Mouse (Mus musculus): ENCODE results near the gene Dohh.

Dohh gene

DNA sequence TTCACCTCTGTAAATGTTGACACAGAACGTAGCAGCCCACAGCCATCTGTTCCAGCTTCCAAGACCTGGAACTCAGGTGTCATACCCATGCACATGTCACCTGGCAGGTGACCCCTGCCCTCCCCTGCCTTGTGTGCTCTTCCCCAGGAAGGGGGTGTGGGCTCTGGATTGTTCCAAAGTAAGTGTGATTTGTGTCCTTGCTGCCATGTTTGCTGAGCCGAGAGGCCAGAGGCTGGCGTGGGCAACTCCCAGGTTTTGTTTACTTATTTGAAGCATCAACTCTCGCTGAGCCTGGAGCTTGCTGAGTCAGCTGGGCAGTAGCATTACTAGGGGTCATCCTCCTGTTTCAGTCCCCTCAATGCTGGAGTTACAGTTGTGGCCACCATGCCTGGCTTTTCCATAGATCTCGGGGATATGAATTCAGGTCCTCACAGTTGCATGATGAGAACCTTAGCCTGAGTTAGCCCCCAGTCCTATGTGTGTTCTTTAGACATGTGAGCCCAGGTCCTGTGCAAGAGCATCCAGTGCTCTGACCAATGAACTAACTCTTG, 4.4 kb downstream of the Dohh start, which contains the start of gene Gm48552:
Gene Gm48552 (plus strand): TSS at position 501 of the 551 bp plus-strand sequence.
- H3K4me1 ChIP-seq (replicated peaks; ENCODE audit: low read depth, low read length), result peaks cover 76% of the 10 kb centered on the region
- H3K4me3 ChIP-seq (replicated peaks; ENCODE audit: low read length), result no peak within 1 kb of the TSS
- peaks cover 65% of the 10 kb centered on the region for H3K36me3 ChIP-seq (ENCODE audit: insufficient read depth, low read length)
- H3K9me3 ChIP-seq (ENCODE audit: low read length), result no peaks in the 10 kb centered on the region
- TF ChIP-seq CTCF (conservative IDR thresholded peaks at IDR 0.05; ENCODE audit: low read length) (no peak), POU5F1 (IDR thresholded peaks at IDR 0.05; ENCODE audit: borderline replicate concordance, low read length) (no peak), NANOG (IDR thresholded peaks at IDR 0.05; ENCODE audit: borderline replicate concordance, low read length) (no peak)
- no peaks in the 10 kb centered on the region for H3K27me3 ChIP-seq (ENCODE audit: insufficient read depth, low read length)

DNA sequence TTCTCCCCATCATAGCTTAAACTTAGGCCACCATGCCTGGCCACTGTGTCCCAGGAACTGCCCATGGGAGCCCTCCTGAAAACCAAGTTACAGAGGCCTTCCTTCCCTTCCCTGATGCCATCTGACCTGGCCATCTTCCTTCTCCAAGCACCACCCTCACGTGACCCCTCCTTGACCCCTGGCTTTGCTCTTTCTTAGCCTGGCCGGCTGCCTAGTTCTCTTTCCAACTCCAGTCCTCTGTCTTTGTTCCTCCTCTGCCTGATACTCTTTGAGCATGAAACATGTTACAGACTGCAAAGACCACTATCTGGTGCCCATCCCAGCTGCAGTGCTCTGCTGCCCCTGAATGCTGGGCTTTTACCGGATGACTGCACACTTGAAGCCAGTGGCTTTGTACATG, 5.1 kb downstream of the Dohh start:
- no peaks in the 10 kb centered on the region for H3K9me3 ChIP-seq (ENCODE audit: low read length)
- H3K27me3 ChIP-seq (ENCODE audit: insufficient read depth, low read length), result no peaks in the 10 kb centered on the region
- no peak overlapping the region for H3K4me3 ChIP-seq (replicated peaks; ENCODE audit: low read length)
- peaks cover 82% of the 10 kb centered on the region for H3K4me1 ChIP-seq (replicated peaks; ENCODE audit: low read depth, low read length)
- peaks cover 65% of the 10 kb centered on the region for H3K36me3 ChIP-seq (ENCODE audit: insufficient read depth, low read length)
- no peak for TF ChIP-seq CTCF (conservative IDR thresholded peaks at IDR 0.05; ENCODE audit: low read length)
- TF ChIP-seq POU5F1 (IDR thresholded peaks at IDR 0.05; ENCODE audit: borderline replicate concordance, low read length), result no peak
- TF ChIP-seq NANOG (IDR thresholded peaks at IDR 0.05; ENCODE audit: borderline replicate concordance, low read length), result no peak

GRCm38 (mm10) chr10:81389801-81390677, 5.8 kb downstream of the Dohh start:
- H3K4me3 ChIP-seq (replicated peaks; ENCODE audit: low read length), result peak overlapping the region; percentile 20; the same call in 1 of the 2 replicates
- H3K9me3 ChIP-seq (ENCODE audit: low read length), result no peaks in the 10 kb centered on the region
- no peaks in the 10 kb centered on the region for H3K27me3 ChIP-seq (ENCODE audit: insufficient read depth, low read length)
- TF ChIP-seq NANOG (IDR thresholded peaks at IDR 0.05; ENCODE audit: borderline replicate concordance, low read length) (no peak), POU5F1 (IDR thresholded peaks at IDR 0.05; ENCODE audit: borderline replicate concordance, low read length) (no peak), CTCF (conservative IDR thresholded peaks at IDR 0.05; ENCODE audit: low read length) (peak; percentile 98)
- H3K4me1 ChIP-seq (replicated peaks; ENCODE audit: low read depth, low read length), result peaks cover 83% of the 10 kb centered on the region
- peaks cover 65% of the 10 kb centered on the region for H3K36me3 ChIP-seq (ENCODE audit: insufficient read depth, low read length)

DNA sequence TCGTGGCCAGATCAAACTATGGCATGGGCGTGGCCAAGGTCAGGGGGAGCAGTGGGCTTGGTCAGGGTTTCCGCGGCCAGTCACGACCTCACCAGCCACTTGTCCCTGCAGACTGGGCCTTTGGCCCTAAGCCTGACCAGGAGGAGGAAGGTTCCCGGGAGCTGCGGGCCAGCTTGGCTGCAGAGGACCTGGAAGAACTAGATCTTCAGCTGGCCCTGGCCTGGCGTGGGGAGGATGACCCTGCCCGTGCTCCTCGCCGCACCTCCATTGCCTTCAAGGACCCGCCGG, 6.4 kb downstream of the Dohh start:
- peaks cover 59% of the 10 kb centered on the region for H3K36me3 ChIP-seq (ENCODE audit: insufficient read depth, low read length)
- H3K4me3 ChIP-seq (replicated peaks; ENCODE audit: low read length), result peak overlapping the region; percentile 20; the same call in 1 of the 2 replicates
- H3K4me1 ChIP-seq (replicated peaks; ENCODE audit: low read depth, low read length), result peaks cover 81% of the 10 kb centered on the region
- no peaks in the 10 kb centered on the region for H3K9me3 ChIP-seq (ENCODE audit: low read length)
- TF ChIP-seq NANOG (IDR thresholded peaks at IDR 0.05; ENCODE audit: borderline replicate concordance, low read length), result no peak
- no peak for TF ChIP-seq CTCF (conservative IDR thresholded peaks at IDR 0.05; ENCODE audit: low read length)
- TF ChIP-seq POU5F1 (IDR thresholded peaks at IDR 0.05; ENCODE audit: borderline replicate concordance, low read length), result no peak
- no peaks in the 10 kb centered on the region for H3K27me3 ChIP-seq (ENCODE audit: insufficient read depth, low read length)

DNA sequence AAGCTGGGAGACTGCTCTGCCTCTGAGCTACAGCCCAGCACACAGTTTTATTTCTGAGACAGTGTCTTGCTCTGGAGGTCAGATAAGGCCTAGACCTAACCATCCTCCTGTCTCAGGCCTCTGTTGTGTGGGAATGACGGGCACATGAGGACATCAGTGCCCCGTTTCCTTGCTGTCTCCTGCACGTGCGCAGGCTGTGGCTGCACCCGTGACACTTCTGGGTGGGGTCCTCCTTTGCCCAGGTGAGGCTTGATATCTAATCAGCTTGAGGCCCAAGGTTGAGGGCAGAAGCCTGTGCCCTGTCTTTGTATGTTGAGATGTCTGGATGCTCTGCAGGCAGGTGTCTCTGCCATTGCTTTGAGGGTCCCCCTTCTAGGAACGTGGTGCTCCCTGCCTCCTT, 8.0 kb downstream of the Dohh start:
- H3K9me3 ChIP-seq (ENCODE audit: low read length), result no peaks in the 10 kb centered on the region
- no peak overlapping the region for H3K4me3 ChIP-seq (replicated peaks; ENCODE audit: low read length)
- H3K36me3 ChIP-seq (ENCODE audit: insufficient read depth, low read length), result peaks cover 43% of the 10 kb centered on the region
- no peaks in the 10 kb centered on the region for H3K27me3 ChIP-seq (ENCODE audit: insufficient read depth, low read length)
- H3K4me1 ChIP-seq (replicated peaks; ENCODE audit: low read depth, low read length), result peaks cover 81% of the 10 kb centered on the region
- TF ChIP-seq POU5F1 (IDR thresholded peaks at IDR 0.05; ENCODE audit: borderline replicate concordance, low read length) (no peak), CTCF (conservative IDR thresholded peaks at IDR 0.05; ENCODE audit: low read length) (no peak), NANOG (IDR thresholded peaks at IDR 0.05; ENCODE audit: borderline replicate concordance, low read length) (no peak)

GRCm38 (mm10) chr10:81392781-81393185, 8.6 kb downstream of the Dohh start, which contains the start of gene Smim24:
Smim24 (plus strand) TSS chr10:81393051.
- H3K4me3 ChIP-seq (replicated peaks; ENCODE audit: low read length), result peak within 1 kb of the TSS; percentile 46
- no peak for TF ChIP-seq CTCF (conservative IDR thresholded peaks at IDR 0.05; ENCODE audit: low read length)
- no peak for TF ChIP-seq NANOG (IDR thresholded peaks at IDR 0.05; ENCODE audit: borderline replicate concordance, low read length)
- TF ChIP-seq POU5F1 (IDR thresholded peaks at IDR 0.05; ENCODE audit: borderline replicate concordance, low read length), result no peak
- peaks cover 81% of the 10 kb centered on the region for H3K4me1 ChIP-seq (replicated peaks; ENCODE audit: low read depth, low read length)
- peaks cover 38% of the 10 kb centered on the region for H3K36me3 ChIP-seq (ENCODE audit: insufficient read depth, low read length)
- H3K27me3 ChIP-seq (ENCODE audit: insufficient read depth, low read length), result no peaks in the 10 kb centered on the region
- H3K9me3 ChIP-seq (ENCODE audit: low read length), result no peaks in the 10 kb centered on the region

GRCm38 (mm10) chr10:81393456-81394063, 9.3 kb downstream of the Dohh start:
- no peak for TF ChIP-seq CTCF (conservative IDR thresholded peaks at IDR 0.05; ENCODE audit: low read length)
- no peak for TF ChIP-seq NANOG (IDR thresholded peaks at IDR 0.05; ENCODE audit: borderline replicate concordance, low read length)
- no peak for TF ChIP-seq POU5F1 (IDR thresholded peaks at IDR 0.05; ENCODE audit: borderline replicate concordance, low read length)
- Histone ChIP-seq H3K4me3 (replicated peaks; ENCODE audit: low read length) (peak overlapping the region; percentile 46), H3K4me1 (replicated peaks; ENCODE audit: low read depth, low read length) (peaks cover 81% of the 10 kb centered on the region), H3K9me3 (ENCODE audit: low read length) (no peaks in the 10 kb centered on the region), H3K36me3 (ENCODE audit: insufficient read depth, low read length) (peaks cover 30% of the 10 kb centered on the region), H3K27me3 (ENCODE audit: insufficient read depth, low read length) (no peaks in the 10 kb centered on the region)

GRCm38 (mm10) chr10:81395127-81395526, 10.9 kb downstream of the Dohh start:
- no peak overlapping the region for H3K4me3 ChIP-seq (replicated peaks; ENCODE audit: low read length)
- TF ChIP-seq NANOG (IDR thresholded peaks at IDR 0.05; ENCODE audit: borderline replicate concordance, low read length), result no peak
- TF ChIP-seq POU5F1 (IDR thresholded peaks at IDR 0.05; ENCODE audit: borderline replicate concordance, low read length), result no peak
- peak; percentile 100 for TF ChIP-seq CTCF (conservative IDR thresholded peaks at IDR 0.05; ENCODE audit: low read length)
- no peaks in the 10 kb centered on the region for H3K9me3 ChIP-seq (ENCODE audit: low read length)
- H3K36me3 ChIP-seq (ENCODE audit: insufficient read depth, low read length), result peaks cover 28% of the 10 kb centered on the region
- H3K27me3 ChIP-seq (ENCODE audit: insufficient read depth, low read length), result no peaks in the 10 kb centered on the region
- peaks cover 80% of the 10 kb centered on the region for H3K4me1 ChIP-seq (replicated peaks; ENCODE audit: low read depth, low read length)
